Mouse (Mus musculus) frontal cortex, adult (tissue): Measurements from ENCODE around the gene Pcp4l1.
"Not testable (repeated sequence)": the region's sequence is repeated elsewhere in the genome, so short reads cannot be mapped to it uniquely, and the experiment has no call there.

Source experiments
- ATAC-seq: cut with Nextera tagmentation; 2 replicates; pipeline ENCODE4 v1.9.2; 2017; ENCODE audit warnings: mild to moderate bottlenecking, moderate library complexity, mixed read lengths; ENCODE audit not compliant: low TSS enrichment

Gene Pcp4l1

DNA sequence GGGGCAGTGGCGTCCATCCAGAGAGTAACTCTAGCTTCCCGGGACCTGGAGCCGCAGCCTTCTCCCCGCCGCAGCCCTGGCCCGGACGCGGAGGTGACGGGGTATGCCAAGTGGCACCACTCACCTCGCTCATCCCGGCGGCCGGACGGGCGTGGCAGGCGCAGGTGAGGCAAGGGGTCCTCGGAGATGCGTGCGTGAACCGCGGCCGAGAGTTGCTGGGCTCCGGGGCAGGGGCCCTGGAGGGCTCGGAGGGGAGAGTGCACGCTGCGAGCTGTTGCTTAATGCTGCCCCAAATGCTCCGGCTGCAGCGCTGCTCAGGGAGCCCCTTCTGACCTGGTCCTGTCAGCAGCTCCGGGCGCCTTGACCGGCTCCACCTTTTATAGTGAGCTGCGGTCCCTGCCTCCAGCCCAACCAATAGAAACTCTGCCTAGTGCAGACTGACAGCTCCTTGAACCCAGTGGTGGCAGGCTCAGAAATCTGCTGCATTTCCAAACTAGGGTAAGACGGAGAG is at the start of gene Pcp4l1:
Gene Pcp4l1 (minus strand): TSS at position 382 of the 511 bp plus-strand sequence.
- ATAC-seq, result peak; percentile 96

DNA sequence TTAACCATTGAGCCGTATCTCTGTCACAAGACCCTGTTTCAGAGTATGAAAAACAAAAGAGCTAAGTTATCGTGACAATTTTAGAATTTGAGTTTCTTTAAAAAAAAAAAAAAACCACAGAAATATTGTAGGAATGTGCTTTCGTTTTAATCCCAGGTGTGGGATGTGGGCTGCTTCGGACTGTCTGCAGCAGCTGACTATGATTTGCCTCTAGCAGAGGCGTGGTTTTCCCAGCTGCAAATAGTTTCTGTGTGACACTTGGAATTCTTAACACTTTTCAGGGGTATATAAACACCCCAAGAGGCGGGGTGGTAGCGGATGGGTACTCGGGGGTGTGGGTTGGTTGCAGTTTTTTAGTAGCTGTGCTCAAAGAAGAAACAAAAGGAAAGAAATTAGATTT is 49.3 kb upstream of the Pcp4l1 start:
- ATAC-seq, result no peak

DNA sequence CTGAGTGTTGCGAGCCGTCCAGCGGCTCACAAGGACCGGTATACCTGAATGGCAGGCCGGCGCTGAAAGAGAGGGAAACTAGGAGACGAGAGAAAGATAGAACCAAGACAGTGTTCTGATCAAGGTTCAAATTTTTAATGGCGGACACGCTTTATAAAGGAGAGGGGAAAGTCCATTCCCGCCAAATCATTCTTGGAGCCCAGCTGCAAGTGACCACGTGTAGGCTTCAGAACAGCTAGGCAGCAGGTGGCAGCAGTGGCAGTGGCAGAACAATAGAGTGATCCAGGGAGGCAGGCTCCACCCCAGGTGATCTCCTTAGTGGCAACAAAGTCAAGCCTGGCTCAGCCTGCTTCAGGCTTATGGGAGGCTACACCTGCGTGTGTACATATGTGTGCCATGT is 45.9 kb upstream of the Pcp4l1 start:
- not testable (repeated sequence) for ATAC-seq

DNA sequence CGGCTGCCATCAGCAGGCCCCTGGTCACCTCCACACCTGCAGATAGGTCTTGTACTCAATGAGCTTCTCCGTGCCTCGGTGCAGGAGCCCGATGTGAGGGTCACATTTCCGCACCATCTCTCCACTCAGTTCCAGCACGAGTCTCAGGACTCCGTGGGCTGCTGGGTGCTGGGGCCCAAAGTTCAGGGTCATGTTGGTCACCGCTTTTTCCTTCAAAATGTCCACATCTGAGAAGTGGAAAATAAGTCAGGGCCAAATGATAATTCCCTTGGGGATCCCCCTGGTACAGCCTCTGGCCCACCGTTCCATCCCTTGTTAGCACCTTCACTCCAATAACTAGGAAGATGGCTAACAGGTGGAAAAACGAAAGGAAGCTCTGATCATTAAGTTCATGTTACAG is 44.8 kb upstream of the Pcp4l1 start:
- no peak for ATAC-seq

DNA sequence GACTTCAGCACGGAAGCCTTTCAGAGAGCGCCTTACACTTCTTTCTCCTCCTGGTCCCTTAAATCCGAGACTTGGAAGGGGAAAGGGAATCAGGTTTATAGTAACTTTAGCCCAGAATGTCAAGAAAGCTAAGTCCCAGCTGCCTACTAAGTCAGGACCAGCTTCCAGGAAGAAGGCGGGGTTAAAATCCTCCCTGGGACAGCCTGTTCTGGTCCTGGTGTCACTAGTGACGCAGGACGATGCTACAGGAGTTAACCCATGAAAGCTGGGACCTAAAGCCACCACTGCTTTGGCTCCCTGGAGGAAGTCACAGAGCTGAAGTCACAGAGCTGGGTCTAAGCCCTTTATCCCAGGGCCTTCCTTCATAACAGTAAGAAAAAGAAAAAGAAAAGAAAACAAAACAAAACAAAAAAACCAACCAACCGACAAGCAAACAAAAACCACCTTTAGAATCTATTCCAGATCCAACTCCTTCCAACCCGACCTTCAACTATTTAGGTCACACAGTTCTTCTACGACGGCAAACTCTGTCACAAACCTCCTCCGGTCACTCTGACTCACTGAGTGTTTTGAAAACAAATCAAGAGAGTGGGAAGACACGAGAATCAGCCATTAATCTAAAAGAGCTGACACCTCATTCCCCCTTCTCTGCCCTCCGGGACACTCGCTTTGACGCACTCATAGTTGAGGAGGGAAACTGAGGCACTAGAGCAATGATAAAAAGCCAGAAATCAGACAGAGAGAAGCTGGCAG is 44.1 kb upstream of the Pcp4l1 start:
- ATAC-seq, result no peak

DNA sequence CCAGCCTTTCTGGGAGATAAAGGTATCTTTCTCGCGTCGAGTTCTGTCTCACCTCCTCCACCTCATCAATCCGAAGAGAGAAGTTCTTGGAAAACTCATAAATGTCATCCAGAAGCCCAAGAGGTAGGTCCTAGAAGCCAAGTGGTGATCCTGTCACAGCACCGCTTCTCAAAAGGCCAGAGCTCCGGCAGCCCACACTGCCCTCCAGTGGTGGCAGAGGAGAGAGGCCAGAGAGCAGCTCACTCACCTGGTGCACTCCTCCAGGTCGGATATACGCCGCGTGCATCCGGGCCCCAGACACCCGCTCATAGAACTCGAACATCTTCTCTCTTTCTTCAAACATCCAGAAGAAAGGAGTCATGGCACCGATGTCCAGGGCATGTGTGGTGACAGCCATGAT is 42.4 kb upstream of the Pcp4l1 start:
- peak; percentile 56; the same call in 1 of the 2 replicates for ATAC-seq

DNA sequence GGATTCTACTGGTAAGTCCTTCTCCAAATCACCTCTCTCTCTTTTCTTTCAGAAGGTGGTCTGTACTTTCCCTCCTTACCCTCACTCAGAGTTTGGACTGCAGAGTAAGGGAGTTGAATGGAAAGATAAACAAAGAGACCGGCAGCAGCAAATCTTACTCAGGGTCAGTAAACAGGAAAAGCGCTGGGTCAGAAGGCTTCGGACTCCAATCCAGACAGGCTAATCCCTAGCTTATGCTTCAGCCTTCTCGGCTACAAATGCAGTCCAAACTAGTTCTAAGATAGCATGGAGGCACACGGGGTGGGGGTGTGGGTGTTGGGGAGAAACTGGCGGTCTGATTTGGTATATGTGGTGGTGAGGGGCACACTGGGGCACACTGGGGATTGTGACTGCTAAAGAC is 41.4 kb upstream of the Pcp4l1 start:
- no peak for ATAC-seq

DNA sequence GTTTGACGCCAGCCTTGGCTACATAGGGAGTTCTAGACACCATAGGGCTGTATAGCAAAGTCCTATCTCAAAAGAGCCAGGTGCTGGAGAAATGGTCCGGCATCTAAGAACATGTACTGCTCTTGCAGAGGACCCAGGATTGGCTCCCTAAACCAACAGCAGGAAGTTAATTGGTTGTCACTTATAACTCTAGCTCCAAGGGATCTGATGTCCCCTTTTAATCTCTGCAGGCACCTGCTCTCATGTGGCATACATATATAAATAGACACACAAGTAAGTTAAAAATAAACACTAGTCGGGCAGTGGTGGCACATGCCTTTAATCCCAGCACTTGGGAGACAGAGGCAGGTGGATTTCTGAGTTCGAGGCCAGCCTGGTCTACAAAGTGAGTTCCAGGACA is 39.7 kb upstream of the Pcp4l1 start:
- ATAC-seq, result no peak

DNA sequence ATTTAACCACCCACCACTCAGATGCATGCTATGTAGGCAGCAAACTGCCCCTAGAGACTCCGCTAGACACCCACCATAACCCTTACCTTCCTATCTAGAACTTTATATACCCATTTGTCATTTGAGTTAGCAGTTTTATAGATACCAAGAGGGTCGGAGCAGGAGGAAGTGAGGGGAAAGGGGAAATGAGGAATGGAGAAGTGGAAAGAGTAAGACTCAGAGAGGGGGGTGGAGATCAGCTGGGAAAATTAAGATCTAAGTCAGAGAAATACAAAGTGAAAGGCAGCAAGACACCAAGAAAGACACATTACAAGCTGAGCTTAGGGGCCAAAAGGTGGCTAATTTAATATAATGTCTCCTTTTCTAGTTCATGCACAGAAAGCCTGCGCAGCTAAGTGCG is 38.5 kb upstream of the Pcp4l1 start:
- ATAC-seq, result no peak

DNA sequence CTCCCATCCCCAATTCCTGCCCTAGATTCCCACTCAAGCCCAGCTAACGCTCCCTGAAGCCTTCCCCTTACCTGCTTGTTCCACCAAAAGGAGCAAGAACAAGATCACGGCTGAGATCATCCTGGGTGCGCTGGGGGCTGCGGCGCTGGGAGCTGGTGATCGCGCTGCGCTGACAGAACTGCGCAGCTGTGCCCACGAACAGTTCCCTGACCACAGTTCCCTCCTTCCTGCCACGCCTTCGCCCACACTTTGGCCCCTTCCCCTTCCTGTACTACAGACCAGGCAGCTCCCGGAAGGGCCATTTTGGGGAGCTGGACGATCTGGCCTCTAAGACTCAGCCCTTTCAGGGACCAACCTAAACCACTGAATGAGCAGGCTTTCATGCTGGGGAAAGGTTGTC is 38.1 kb upstream of the Pcp4l1 start, which contains the start of gene Fcer1g:
Gene Fcer1g (minus strand): TSS at position 240 of the 400 bp plus-strand sequence.
- ATAC-seq, result no peak

DNA sequence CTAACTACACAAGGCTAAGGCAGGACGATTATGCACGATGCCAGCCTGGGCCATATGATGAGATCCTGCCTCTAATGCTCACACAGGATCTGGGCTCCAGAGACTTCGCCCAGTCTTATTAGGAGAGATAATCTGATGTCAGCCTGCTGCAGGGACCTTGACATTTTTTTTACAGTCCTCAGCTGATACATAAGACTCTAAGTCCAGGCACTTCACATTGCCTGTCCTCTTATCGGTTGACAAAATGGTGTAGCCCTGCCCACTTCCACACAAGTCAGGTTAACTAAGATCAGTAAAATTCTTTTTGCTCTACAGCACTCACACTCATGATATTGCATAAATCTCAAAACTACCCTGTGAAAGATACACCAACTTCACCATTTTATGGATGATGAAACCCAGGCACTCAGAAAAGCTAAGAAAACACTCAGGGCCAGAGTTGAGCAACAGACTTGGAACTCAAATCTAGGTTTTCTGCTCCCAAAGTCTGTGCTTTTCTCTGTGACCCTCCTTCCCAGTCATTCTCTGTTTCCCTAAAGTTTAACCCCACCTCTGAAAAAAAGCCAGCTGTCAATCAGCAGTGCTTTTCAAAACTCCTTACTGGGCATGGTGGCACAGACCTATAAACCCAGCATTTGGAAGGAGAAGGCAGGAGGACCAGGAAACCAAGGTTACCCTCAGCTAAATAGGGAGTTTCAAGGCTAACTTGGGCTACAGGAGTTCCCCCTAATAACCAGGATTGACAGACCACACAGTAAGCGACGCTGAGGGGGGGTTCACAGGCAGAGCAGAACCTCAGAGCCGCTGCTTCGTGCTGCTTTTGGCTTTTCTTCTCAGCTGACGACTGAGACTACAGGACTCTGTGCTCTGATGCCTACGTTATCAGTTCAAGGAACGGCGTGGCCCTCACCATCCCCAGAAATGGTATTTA is 37.0 kb upstream of the Pcp4l1 start:
- ATAC-seq, result no peak

DNA sequence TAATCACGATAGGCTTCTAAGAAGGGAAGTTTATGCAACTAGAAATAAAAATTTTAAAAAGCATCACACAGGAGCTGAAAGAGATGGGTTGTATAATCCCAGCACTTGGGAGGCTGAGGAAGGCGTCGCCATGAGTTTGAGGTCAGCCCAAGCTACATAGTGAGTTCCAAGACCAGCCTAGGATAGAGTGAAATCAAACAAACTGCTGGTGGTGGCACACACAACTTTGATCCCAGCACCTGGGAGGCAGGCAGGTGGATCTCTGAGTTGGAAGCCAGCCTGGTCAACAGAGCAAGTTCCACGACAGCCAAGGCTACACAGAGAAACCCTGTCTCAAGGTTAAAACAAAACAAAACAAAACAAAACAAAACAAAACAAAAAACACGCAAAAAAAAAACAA is 36.3 kb upstream of the Pcp4l1 start:
- ATAC-seq, result no peak

DNA sequence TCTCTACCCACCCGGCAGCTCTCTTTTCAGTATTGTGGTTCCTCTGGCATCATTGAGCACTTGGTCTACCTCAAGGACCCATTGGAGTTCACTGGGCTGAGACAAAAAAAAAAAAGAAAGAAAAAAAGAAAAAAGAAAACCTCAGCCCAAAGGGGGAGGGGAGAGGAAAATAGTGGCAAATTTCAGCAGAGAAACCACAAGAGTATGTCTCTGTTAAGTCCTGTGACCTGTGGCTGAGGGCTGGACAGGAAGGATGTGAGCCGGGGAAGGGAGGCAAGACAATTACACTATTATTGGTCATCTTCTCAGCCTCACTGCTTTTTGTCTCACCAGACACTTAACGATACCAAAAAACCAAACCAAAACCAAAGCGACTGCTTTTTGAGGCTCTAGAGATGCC is 35.8 kb upstream of the Pcp4l1 start:
- no peak for ATAC-seq

DNA sequence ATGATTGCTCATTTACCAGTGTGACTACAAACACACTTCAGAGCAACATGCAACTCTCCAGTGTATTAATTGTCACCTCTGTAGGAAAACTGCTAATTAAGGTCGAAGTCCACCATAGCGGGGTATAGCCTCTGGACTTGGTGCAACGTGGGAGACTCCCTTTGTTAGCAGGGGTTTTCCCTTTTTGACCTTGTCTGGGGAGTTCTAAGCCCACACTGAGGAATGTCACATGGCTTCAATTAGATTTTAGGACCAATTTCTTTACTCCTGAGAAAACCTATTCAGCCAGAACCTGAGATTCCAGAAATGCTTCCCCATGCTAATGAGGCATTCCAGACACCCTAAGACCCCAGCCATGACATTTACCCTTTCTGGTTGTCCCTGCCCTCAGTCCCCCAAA is 34.1 kb upstream of the Pcp4l1 start:
- no peak for ATAC-seq

DNA sequence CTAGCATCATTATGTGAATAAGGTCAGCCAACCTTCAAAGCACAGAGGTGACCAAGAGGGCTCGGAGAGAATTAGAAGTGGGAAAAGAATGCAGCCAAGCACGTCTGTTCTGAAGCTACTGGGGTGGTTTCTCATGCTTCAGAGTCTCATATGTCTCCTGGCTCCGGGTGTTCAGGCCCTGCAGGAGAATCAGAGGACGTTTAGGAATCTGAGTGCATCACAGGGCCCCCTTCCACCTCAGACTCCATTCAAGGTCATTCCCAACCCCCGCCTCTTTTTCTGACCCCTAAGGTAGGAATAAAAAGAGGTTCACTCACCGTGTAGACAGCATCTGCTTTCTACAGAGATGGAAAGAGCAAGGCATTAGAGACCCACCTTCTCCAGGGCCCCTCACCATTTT is 33.7 kb upstream of the Pcp4l1 start:
- ATAC-seq, result no peak

DNA sequence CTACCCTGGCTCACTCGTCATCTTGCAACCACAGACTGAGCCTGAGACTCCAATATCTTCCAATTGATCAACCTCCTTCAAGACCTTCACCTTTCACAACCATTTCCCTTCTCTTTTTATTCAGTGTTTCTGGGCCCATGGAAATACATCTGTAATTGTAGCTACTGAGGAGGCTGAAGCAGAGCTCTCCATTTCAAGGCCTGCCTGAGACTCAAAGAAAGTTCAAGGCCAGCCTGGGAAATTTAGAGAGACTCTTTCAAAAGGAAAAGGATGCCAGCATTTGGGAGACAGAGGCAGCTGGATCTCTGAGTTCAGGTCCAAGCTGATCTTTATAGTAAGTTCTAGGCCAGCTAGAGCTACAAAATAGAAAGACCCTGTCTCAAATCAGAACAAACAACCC is 31.8 kb upstream of the Pcp4l1 start:
- no peak for ATAC-seq

DNA sequence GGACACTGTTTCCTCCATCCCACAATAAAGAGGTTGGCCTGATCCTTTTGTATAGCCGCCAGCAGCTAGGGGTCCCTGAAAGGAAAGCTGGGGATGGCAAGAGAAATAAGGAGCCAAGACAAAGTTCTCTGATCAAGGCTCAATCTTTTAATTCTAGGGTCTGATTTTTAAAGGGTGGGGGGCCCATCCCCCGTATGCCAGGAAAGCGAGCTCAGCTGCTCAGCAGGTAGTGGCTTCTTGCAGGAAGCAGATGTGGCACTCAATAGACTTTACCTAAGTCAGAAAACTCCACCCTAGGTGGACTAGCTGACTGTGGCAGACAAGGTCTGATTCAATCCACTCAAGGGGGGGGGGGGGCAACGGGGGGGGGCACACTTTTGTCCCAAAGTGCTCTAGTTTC is 30.7 kb upstream of the Pcp4l1 start:
- ATAC-seq, result no peak

DNA sequence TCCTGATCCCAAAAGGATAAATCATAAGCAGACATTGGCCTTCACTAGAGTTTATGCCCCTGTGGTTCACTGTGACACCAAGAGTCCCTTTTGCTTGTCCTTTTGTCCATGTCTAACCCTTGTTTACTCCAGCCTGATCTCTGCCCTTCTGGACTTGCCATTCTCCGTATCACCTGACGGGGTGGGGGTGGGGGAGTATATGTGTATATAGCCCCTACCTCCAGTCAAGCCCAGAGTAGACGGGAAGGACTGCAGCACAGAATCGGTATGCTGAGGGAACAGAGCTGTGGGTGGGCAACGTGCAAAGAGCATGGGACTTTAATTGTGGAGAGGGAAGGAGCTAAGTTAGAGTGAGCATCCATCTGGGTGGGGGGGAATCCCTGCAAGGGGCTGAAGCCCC is 28.8 kb upstream of the Pcp4l1 start, which contains the start of gene Apoa2:
Gene Apoa2 (plus strand): TSS at position 198 of the 400 bp plus-strand sequence.
- no peak for ATAC-seq

DNA sequence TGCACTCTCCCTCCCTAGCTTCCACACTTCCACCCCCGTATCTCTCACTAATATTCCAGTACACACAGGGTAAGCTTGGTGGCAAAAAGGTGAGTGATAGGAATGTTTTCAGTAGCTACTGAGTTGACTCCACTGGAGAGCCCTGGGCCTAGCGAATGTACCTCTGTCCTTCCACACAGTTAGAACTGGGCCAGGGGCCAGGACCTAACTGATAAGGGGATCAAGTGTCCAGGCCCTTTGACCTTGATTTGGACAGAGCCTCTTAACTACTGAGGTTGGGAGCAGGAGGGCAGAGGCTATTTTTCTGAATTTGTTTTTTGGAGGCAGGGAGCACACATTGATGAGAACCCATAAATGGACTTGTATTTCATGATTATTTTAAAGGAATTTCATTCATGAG is 27.7 kb upstream of the Pcp4l1 start:
- ATAC-seq, result no peak

DNA sequence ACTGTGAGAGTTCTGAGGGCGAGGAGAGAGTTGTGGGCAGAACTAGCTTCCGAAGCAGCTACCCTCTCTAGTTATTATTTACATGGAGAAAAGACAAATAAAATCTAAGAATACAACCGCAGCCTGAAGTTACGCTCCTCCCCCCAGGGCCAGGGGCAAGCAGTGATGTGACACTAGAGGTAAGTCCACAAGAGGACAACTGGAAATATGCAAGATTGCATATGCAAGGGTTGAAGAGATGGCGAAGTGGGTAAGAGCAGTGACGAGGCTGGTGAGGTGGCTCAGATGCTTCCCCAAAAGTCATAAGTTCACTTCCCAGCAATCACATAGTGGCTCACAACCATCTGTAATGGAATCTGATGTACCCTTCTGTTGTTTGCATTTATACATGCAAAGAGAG is 27.1 kb upstream of the Pcp4l1 start:
- no peak for ATAC-seq

DNA sequence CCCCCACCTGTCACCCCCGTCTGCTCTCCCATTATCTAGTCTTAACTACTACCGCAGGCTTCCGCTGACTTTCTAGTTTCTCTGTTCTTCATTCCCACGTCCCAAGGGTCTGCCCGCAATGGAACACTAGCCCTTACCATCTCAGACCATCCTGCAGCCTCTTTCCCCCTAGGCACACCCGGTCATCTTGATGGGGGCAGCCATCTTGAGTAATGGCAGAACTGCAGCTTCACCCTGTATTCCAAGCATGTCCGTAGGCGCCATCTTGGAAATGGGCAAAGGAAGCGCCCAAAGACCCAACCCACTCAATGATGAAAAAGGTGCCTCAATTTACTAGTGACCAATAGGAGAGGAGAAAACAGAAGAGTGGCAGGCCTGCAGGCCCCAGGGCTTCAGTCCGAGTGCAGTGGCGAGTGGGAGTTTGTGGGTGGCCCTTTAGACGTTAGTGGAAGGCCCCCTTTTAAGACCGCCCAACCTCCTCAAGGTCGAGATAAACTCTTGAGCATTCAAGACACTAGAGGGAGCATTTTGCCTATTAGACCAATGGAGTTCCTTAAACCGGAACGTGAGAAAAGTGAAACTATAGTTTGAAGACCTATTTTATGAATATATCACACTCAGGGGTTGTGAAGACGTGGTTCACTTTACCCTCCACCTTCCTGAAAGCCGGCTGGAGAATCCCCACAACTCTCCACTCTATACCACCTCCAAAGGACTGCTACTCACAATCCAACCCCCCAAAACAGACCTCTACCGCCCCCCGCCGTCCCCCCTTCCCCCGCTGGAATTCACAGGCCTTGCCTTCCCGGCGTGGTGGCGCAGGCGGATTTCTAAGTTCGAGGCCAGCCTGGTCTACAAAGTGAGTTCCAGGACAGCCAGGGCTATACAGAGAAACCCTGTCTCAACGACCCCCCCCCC is 26.4 kb upstream of the Pcp4l1 start, which contains the start of gene Tomm40l:
Gene Tomm40l (minus strand): TSS at position 277 of the 918 bp plus-strand sequence.
- ATAC-seq, result peak; percentile 95
